Mouse (Mus musculus) midbrain, embryonic 12.5 days (tissue): Measurements from ENCODE around the gene Ube2o. TPM values are rescaled to one million over a fixed set of nuclear protein-coding genes. Genes with fewer than 3 reads are reported as not detected.
"Not testable (repeated sequence)": the region's sequence is repeated elsewhere in the genome, so short reads cannot be mapped to it uniquely, and the experiment has no call there.

Experiments
- ATAC-seq: fragments of 200-750 bp; cut with Nextera tagmentation; 2 replicates; pipeline ENCODE4 v1.8.0; 2017; ENCODE audit warnings: low read depth, moderate TSS enrichment, moderate library complexity; ENCODE audit not compliant: low FRiP score
- H3K27ac ChIP-seq: fragments of 300-500 bp; sonication (generic); replicated peaks from 2 replicates; pipeline ENCODE4 v1.5.1; 2016; ENCODE audit warnings: mild to moderate bottlenecking
- H3K27me3 ChIP-seq: fragments of 300-500 bp; sonication (generic); 2 replicates; pipeline ENCODE4 v1.6.1; 2016; ENCODE audit warnings: mild to moderate bottlenecking
- H3K36me3 ChIP-seq: fragments of 300-500 bp; sonication (generic); 2 replicates; pipeline ENCODE4 v1.6.1; 2016
- H3K4me1 ChIP-seq: fragments of 300-500 bp; sonication (generic); 2 replicates; pipeline ENCODE4 v1.6.1; 2016
- H3K4me2 ChIP-seq: fragments of 300-500 bp; sonication (generic); replicated peaks from 2 replicates; pipeline ENCODE4 v1.6.1; 2016; ENCODE audit warnings: mild to moderate bottlenecking, moderate library complexity
- H3K4me3 ChIP-seq: fragments of 300-500 bp; sonication (generic); 2 replicates; pipeline ENCODE4 v1.5.1; 2016; ENCODE audit warnings: mild to moderate bottlenecking
- H3K9ac ChIP-seq: fragments of 300-500 bp; sonication (generic); replicated peaks from 2 replicates; pipeline ENCODE4 v1.6.1; 2016; ENCODE audit warnings: mild to moderate bottlenecking, moderate library complexity
- H3K9me3 ChIP-seq: fragments of 300-500 bp; sonication (generic); 2 replicates; pipeline ENCODE4 v1.6.1; 2016; ENCODE audit warnings: mild to moderate bottlenecking
- WGBS: fragments of 180-500 bp; shearing (Covaris S2); methylation state at CpG from one replicate; pipeline ENCODE4 v1.1.7; 2016; 5-methylcytosine and 5-hydroxymethylcytosine counted together
- polyA plus RNA-seq: library from polyadenylated mRNA; unstranded; fragments of >200 nt; fragmentation: Nextera tagmentation; extraction: Ambion mirVana; gene quantifications from 2 replicates; pipeline ENCODE4 v1.2.1, GENCODE M21; 2016

Gene Ube2o
- polyA plus RNA-seq, 1 experiment from 2014 or later: 19.0 TPM

- not testable (repeated sequence) for H3K4me1 ChIP-seq, H3K27ac ChIP-seq, H3K9ac ChIP-seq, H3K27me3 ChIP-seq, H3K36me3 ChIP-seq, H3K9me3 ChIP-seq, ATAC-seq, H3K4me2 ChIP-seq, H3K4me3 ChIP-seq
- WGBS: 89% methylated on average over 8 of the region's 9 CpGs
Observed at GRCm38 (mm10) chr11:116611168-116611567, 29.9 kb upstream of the Ube2o start.

DNA sequence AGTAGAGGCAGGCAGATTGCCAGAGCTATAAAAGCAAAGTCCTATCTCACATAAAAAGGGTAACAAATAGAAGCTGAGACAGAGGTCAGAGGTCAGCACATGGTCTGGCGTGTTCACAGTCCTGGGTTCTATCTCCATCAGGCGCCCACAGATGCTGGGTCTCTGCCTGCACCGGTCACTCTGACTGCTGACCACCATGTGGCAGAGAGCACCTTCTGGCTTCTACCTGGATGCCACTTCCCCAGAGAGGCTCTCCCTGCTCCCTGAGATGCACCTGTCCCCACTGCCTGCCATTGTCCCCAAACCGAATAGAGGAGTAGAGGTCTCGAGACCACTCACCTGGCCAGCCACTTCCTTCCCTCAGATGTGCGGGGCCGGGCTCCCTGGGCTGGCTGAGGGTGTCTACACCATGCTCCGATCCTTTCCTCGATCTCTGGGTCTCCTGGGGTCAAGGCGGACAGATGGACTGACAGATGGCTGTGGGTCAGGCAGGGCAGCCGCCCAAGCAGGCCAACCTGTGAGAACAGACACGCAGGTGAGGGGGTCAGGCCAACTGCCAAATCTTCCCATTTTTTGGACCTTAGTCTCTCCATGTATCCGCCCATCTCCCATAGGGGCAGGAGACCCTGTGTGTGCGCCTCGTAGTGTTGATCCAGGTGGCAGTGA is 28.9 kb upstream of the Ube2o start:
- H3K9me3 ChIP-seq: no peaks in the 10 kb centered on the region
- 0 out of 2 replicates have a peak, but pooled peaks cover 4% of the 10 kb centered on the region for H3K4me1 ChIP-seq
- H3K27ac ChIP-seq: no peak overlapping the region
- H3K36me3 ChIP-seq: no peaks in the 10 kb centered on the region
- no peak overlapping the region for H3K4me2 ChIP-seq
- H3K9ac ChIP-seq: no peak overlapping the region
- H3K4me3 ChIP-seq: no peak overlapping the region
- ATAC-seq: no peak
- 84% methylated on average over 15 of the region's 15 CpGs for WGBS
- no peaks in the 10 kb centered on the region for H3K27me3 ChIP-seq

DNA sequence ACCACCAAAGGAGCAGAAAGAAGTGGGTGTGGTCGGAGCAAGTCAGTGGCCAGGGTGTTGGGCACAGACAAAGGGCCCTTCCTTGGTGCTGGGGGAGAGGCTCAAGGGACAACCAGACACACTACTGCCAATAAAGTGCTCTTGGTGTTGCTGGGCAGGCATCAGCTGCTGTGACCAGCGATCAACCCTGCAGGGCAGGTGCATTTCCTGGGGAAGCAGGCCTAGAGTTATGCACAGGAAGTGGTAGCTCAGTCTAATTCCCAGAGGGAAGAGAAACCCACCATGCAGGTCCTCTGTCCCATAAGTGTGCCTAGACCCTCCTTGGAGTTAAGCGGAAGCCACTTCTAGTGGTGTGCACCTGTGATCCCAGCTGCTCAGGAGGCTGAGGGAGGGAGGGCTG is 26.5 kb upstream of the Ube2o start:
- H3K9me3 ChIP-seq: no peaks in the 10 kb centered on the region
- no peak for ATAC-seq
- whole genome bisulfite sequencing: 91% methylated on average over 3 of the region's 3 CpGs
- no peak overlapping the region for H3K4me2 ChIP-seq
- H3K4me3 ChIP-seq: no peak overlapping the region
- H3K27ac ChIP-seq: no peak overlapping the region
- H3K27me3 ChIP-seq: no peaks in the 10 kb centered on the region
- H3K36me3 ChIP-seq: no peaks in the 10 kb centered on the region
- H3K4me1 ChIP-seq: 0 out of 2 replicates have a peak, but pooled peaks cover 4% of the 10 kb centered on the region
- no peak overlapping the region for H3K9ac ChIP-seq

DNA sequence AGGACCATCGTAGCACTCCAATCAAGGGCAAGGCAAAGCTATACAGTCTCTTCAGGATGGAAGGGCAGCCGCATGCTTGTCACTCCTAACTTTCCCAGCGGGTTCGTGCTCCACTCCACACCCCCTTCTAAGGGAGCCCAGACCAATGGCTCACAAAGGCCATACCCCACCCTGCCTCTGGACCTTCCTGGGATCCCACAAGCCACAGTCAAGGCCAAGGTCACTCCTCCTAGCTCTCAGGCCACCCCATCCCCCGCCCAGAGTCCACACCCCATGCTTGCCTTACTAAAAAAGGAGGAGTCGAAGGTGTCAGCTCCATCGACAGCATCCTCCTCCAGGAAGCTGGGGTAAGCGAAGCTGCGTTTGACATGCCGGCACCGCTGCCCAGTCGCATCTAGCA is 22.9 kb upstream of the Ube2o start:
- 0 out of 2 replicates have a peak, but pooled peaks cover 4% of the 10 kb centered on the region for H3K4me1 ChIP-seq
- 91% methylated on average over 12 of the region's 12 CpGs for WGBS
- ATAC-seq: no peak
- no peaks in the 10 kb centered on the region for H3K27me3 ChIP-seq
- H3K36me3 ChIP-seq: no peaks in the 10 kb centered on the region
- H3K4me3 ChIP-seq: no peak overlapping the region
- no peak overlapping the region for H3K4me2 ChIP-seq
- H3K9me3 ChIP-seq: no peaks in the 10 kb centered on the region
- no peak overlapping the region for H3K9ac ChIP-seq
- no peak overlapping the region for H3K27ac ChIP-seq

DNA sequence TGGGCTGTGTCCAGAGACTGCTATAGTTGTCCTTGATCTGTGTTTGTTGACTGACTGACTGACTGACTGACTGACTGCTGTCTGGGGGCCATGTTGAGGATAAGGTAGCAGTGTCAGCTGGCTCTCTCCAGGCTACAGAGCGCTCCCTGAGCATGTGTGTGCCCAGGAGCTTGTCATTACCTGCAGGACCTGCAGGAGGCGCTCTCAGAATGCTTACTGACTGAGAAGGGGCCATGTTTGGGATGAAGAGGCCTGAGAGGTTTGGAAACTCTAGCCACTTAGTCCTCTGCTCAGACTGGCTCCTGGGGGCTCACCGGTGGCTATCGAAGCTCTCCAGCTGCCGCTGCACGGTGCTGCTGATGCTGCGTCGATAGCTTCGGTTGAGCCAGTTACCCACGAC is 22.1 kb upstream of the Ube2o start:
- WGBS: 90% methylated on average over 10 of the region's 10 CpGs
- Histone ChIP-seq H3K9ac (no peak overlapping the region), H3K4me3 (no peak overlapping the region)

GRCm38 (mm10) chr11:116602043-116602442 is 20.8 kb upstream of the Ube2o start:
- H3K27ac ChIP-seq: no peak overlapping the region
- H3K4me2 ChIP-seq: no peak overlapping the region
- no peaks in the 10 kb centered on the region for H3K36me3 ChIP-seq
- no peak overlapping the region for H3K9ac ChIP-seq
- WGBS: 91% methylated on average over 8 of the region's 8 CpGs
- no peaks in the 10 kb centered on the region for H3K27me3 ChIP-seq
- 0 out of 2 replicates have a peak, but pooled peaks cover 4% of the 10 kb centered on the region for H3K4me1 ChIP-seq
- no peaks in the 10 kb centered on the region for H3K9me3 ChIP-seq
- no peak overlapping the region for H3K4me3 ChIP-seq
- ATAC-seq: no peak

More for the DNA sequence above, 22.1 kb upstream of the Ube2o start:
- H3K9me3 ChIP-seq: no peaks in the 10 kb centered on the region
- 0 out of 2 replicates have a peak, but pooled peaks cover 4% of the 10 kb centered on the region for H3K4me1 ChIP-seq
- H3K27me3 ChIP-seq: no peaks in the 10 kb centered on the region
- no peak overlapping the region for H3K4me2 ChIP-seq
- no peak overlapping the region for H3K27ac ChIP-seq
- H3K36me3 ChIP-seq: no peaks in the 10 kb centered on the region
- no peak for ATAC-seq

DNA sequence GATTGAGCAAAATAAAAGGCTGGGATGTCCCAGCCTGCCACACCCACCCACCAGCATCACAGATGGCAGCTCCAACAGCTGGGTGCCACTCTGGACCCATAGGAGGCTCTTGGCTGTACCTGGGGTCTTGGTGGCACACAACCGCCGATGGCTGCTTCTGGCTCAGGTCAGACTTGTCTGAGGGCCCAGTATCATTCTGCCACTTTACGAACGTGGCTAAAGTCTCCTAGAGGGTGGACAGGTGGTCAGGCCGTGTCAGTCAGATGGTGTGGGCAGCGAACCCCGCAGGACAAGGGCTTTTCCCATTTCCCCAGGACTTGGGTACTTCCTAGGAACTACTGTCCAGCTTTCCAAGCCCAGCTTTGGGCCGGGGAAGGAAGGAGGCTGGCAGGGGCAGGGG is 19.9 kb upstream of the Ube2o start:
- ATAC-seq: no peak
- Histone ChIP-seq H3K27me3 (no peaks in the 10 kb centered on the region), H3K4me2 (no peak overlapping the region), H3K9me3 (no peaks in the 10 kb centered on the region), H3K4me3 (no peak overlapping the region), H3K36me3 (no peaks in the 10 kb centered on the region), H3K9ac (no peak overlapping the region), H3K4me1 (no peaks in the 10 kb centered on the region), H3K27ac (no peak overlapping the region)
- 95% methylated on average over 8 of the region's 8 CpGs for WGBS

- Histone ChIP-seq H3K27me3 (no peaks in the 10 kb centered on the region), H3K9me3 (no peaks in the 10 kb centered on the region), H3K9ac (no peak overlapping the region), H3K27ac (no peak overlapping the region), H3K4me1 (no peaks in the 10 kb centered on the region), H3K4me3 (no peak overlapping the region), H3K36me3 (no peaks in the 10 kb centered on the region), H3K4me2 (no peak overlapping the region)
- ATAC-seq: no peak
- WGBS: 90% methylated on average over 15 of the region's 15 CpGs
Observed at GRCm38 (mm10) chr11:116599230-116599629, 18.0 kb upstream of the Ube2o start.

DNA sequence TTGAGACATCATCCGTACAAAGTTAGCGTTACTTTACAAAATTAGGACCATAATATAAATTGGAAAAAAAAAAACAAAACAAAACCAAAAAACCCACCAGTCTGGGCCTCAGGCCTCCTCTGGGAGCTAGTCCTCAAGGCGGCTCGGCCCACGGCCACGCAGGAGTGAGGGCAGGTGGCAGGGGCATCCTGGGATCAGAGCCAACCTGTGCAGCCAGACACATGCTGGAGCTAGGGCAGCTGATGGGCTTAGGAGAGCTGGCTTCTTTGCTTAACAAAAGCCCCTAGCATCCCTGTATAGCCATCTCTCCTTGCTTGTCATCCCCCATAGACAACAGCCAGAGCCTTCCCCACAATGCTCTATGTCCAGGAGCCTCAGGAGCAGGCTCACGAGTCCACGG is 16.9 kb upstream of the Ube2o start:
- Histone ChIP-seq H3K4me1 (0 out of 2 replicates have a peak, but pooled peaks cover 3% of the 10 kb centered on the region), H3K9ac (no peak overlapping the region), H3K27me3 (no peaks in the 10 kb centered on the region), H3K4me2 (no peak overlapping the region), H3K36me3 (no peaks in the 10 kb centered on the region), H3K9me3 (no peaks in the 10 kb centered on the region), H3K27ac (no peak overlapping the region), H3K4me3 (no peak overlapping the region)
- 85% methylated on average over 8 of the region's 8 CpGs for WGBS
- no peak for ATAC-seq

- 91% methylated on average over 19 of the region's 19 CpGs for WGBS
- no peak overlapping the region for H3K4me2 ChIP-seq
- peaks cover 10% of the 10 kb centered on the region for H3K4me1 ChIP-seq
- no peaks in the 10 kb centered on the region for H3K36me3 ChIP-seq
- no peaks in the 10 kb centered on the region for H3K27me3 ChIP-seq
- H3K4me3 ChIP-seq: no peak overlapping the region
- H3K9me3 ChIP-seq: no peaks in the 10 kb centered on the region
- no peak overlapping the region for H3K9ac ChIP-seq
- no peak overlapping the region for H3K27ac ChIP-seq
- no peak for ATAC-seq
Observed at GRCm38 (mm10) chr11:116596766-116597165, 15.5 kb upstream of the Ube2o start.

GRCm38 (mm10) chr11:116593345-116593744 is 12.1 kb upstream of the Ube2o start:
- H3K36me3 ChIP-seq: no peaks in the 10 kb centered on the region
- peak overlapping the region; percentile 2; the same call in 1 of the 2 replicates for H3K27ac ChIP-seq
- no peak overlapping the region for H3K4me3 ChIP-seq
- H3K4me2 ChIP-seq: no peak overlapping the region
- 48% methylated on average over 4 of the region's 4 CpGs for WGBS
- H3K4me1 ChIP-seq: peaks cover 14% of the 10 kb centered on the region
- no peak for ATAC-seq
- H3K9me3 ChIP-seq: no peaks in the 10 kb centered on the region
- H3K27me3 ChIP-seq: peaks cover 8% of the 10 kb centered on the region
- H3K9ac ChIP-seq: no peak overlapping the region

- Histone ChIP-seq H3K9ac (no peak overlapping the region), H3K36me3 (no peaks in the 10 kb centered on the region), H3K9me3 (no peaks in the 10 kb centered on the region), H3K4me1 (peaks cover 14% of the 10 kb centered on the region), H3K4me3 (no peak overlapping the region), H3K4me2 (no peak overlapping the region), H3K27ac (peak overlapping the region; percentile 2; the same call in 1 of the 2 replicates), H3K27me3 (peaks cover 15% of the 10 kb centered on the region)
- peak; percentile 63; the same call in 1 of the 2 replicates for ATAC-seq
Observed at GRCm38 (mm10) chr11:116592428-116592827, 11.2 kb upstream of the Ube2o start.

GRCm38 (mm10) chr11:116591621-116592020 is 10.4 kb upstream of the Ube2o start:
- Histone ChIP-seq H3K9me3 (no peaks in the 10 kb centered on the region), H3K4me1 (peaks cover 19% of the 10 kb centered on the region), H3K27me3 (peaks cover 20% of the 10 kb centered on the region), H3K4me3 (no peak overlapping the region), H3K9ac (no peak overlapping the region), H3K36me3 (no peaks in the 10 kb centered on the region), H3K4me2 (no peak overlapping the region), H3K27ac (no peak overlapping the region)
- no peak for ATAC-seq
- WGBS: 94% methylated on average over 4 of the region's 4 CpGs
